Mouse (Mus musculus) neural tube, embryonic 13.5 days (tissue): Measurements from ENCODE around the gene Hadhb. TPM values are rescaled to one million over a fixed set of nuclear protein-coding genes. Genes with fewer than 3 reads are reported as not detected.

Source experiments
- ATAC-seq: fragments of 200-750 bp; cut with Nextera tagmentation; 2 replicates; pipeline ENCODE4 v1.8.0; 2017; ENCODE audit warnings: low read depth, mild to moderate bottlenecking, moderate TSS enrichment, moderate library complexity
- H3K27ac ChIP-seq: fragments of 300-500 bp; sonication (generic); replicated peaks from 2 replicates; pipeline ENCODE4 v1.5.1; 2015; ENCODE audit warnings: moderate library complexity, mild to moderate bottlenecking, inconsistent platforms
- H3K27me3 ChIP-seq: fragments of 300-500 bp; sonication (generic); 2 replicates; pipeline ENCODE4 v1.6.1; 2015; ENCODE audit warnings: mild to moderate bottlenecking, inconsistent platforms
- H3K36me3 ChIP-seq: fragments of 300-500 bp; sonication (generic); 2 replicates; pipeline ENCODE4 v1.6.1; 2015; ENCODE audit warnings: mild to moderate bottlenecking, inconsistent platforms
- H3K4me1 ChIP-seq: fragments of 300-500 bp; sonication (generic); replicated peaks from 2 replicates; pipeline ENCODE4 v1.6.1; 2015; ENCODE audit warnings: inconsistent platforms
- H3K4me2 ChIP-seq: fragments of 300-500 bp; sonication (generic); 2 replicates; pipeline ENCODE4 v1.6.1; 2015; ENCODE audit warnings: inconsistent platforms, mild to moderate bottlenecking, moderate library complexity
- H3K4me3 ChIP-seq: fragments of 300-500 bp; sonication (generic); 2 replicates; pipeline ENCODE4 v1.5.1; 2015; ENCODE audit warnings: mild to moderate bottlenecking, inconsistent platforms
- H3K9ac ChIP-seq: fragments of 300-500 bp; sonication (generic); 2 replicates; pipeline ENCODE4 v1.6.1; 2015; ENCODE audit warnings: moderate library complexity, mild to moderate bottlenecking, inconsistent platforms
- H3K9me3 ChIP-seq: fragments of 300-500 bp; sonication (generic); 2 replicates; pipeline ENCODE4 v1.6.1; 2016; ENCODE audit warnings: inconsistent platforms
- WGBS: fragments of 180-500 bp; shearing (Covaris S2); methylation state at CpG from one replicate; pipeline ENCODE4 v1.1.7; 2015; 5-methylcytosine and 5-hydroxymethylcytosine counted together
- polyA plus RNA-seq: library from polyadenylated mRNA; unstranded; fragments of >200 nt; fragmentation: Nextera tagmentation; extraction: Ambion mirVana; gene quantifications from 2 replicates; pipeline ENCODE4 v1.2.1, GENCODE M21; 2015

Hadhb gene
- polyA plus RNA-seq = 81.2 and 81.5 TPM in 2 replicates

GRCm38 (mm10) chr5:30154474-30155394, at the start of gene Hadhb, which contains the start of gene Hadha:
TSS of gene Hadhb (plus strand) at chr5:30155248.
TSS of gene Hadha (minus strand) at chr5:30155162.
- Histone ChIP-seq H3K9me3 (no peaks in the 10 kb centered on the region), H3K36me3 (no peaks in the 10 kb centered on the region), H3K9ac (peak within 1 kb of the TSS; percentile 76), H3K4me2 (peak within 1 kb of the TSS; percentile 90), H3K27me3 (no peaks in the 10 kb centered on the region), H3K4me1 (peaks cover 36% of the 10 kb centered on the region), H3K4me3 (peak within 1 kb of the TSS; percentile 59), H3K27ac (peak within 1 kb of the TSS; percentile 78)
- WGBS = under 1% methylated on average over 53 of the region's 53 CpGs
- ATAC-seq = peak; percentile 93

DNA sequence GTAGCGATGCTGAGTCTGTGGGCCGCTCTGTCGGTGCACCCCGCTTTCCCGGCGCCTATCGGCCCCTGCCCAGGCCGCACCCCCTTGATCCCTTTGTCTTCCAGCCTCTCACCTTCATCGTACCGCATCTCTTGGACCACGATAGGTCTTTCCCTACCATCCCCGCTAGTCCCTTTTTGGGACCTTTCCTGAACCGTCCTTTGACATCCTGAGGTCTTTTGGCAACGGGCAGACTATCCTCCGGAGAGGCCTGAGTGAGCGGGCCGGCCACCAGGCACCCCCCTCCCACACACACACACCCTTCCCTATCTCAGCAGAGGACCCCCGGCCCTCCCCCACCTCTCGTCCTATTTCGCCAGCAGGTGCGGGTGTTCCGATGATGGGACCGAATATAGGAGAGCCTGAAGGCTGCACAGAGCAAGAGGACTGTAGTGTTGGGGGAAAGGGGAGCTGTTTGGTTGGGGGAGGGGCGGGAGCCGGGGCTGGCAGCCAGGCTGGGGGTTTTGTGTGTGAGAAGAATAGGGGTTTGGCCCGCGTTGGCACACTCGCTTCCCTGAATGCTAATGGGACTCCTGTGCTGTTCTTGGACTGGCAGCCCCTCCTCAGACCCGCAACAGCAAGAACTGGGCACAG, 49.3 kb upstream of the Hadhb start, which contains the start of gene 3110082J24Rik:
Gene 3110082J24Rik, minus strand, starts transcription at position 419 of the 633 bp plus-strand sequence.
- peak within 1 kb of the TSS; percentile 91 for H3K4me2 ChIP-seq
- peaks cover 63% of the 10 kb centered on the region for H3K4me1 ChIP-seq
- H3K27ac ChIP-seq = peak within 1 kb of the TSS; percentile 93
- H3K27me3 ChIP-seq = peaks cover 12% of the 10 kb centered on the region
- ATAC-seq = peak; percentile 38
- H3K4me3 ChIP-seq = peak within 1 kb of the TSS; percentile 73
- no peaks in the 10 kb centered on the region for H3K36me3 ChIP-seq
- peak within 1 kb of the TSS; percentile 86 for H3K9ac ChIP-seq
- H3K9me3 ChIP-seq = no peaks in the 10 kb centered on the region
- WGBS = 2% methylated on average over 29 of the region's 29 CpGs

GRCm38 (mm10) chr5:30106756-30107155, 48.3 kb upstream of the Hadhb start:
- ATAC-seq = peak; percentile 0; the same call in 1 of the 2 replicates
- Histone ChIP-seq H3K36me3 (no peaks in the 10 kb centered on the region), H3K4me1 (peaks cover 73% of the 10 kb centered on the region), H3K27me3 (peaks cover 15% of the 10 kb centered on the region), H3K27ac (peak overlapping the region; percentile 93), H3K9me3 (no peaks in the 10 kb centered on the region), H3K4me2 (peak overlapping the region; percentile 91), H3K9ac (peak overlapping the region; percentile 86), H3K4me3 (peak overlapping the region; percentile 73)
- WGBS = 3% methylated on average over 2 of the region's 2 CpGs

GRCm38 (mm10) chr5:30107186-30107585, 47.9 kb upstream of the Hadhb start:
- 0% methylated on average over 7 of the region's 7 CpGs for WGBS
- H3K4me1 ChIP-seq = peaks cover 77% of the 10 kb centered on the region
- H3K4me2 ChIP-seq = peak overlapping the region; percentile 91

DNA sequence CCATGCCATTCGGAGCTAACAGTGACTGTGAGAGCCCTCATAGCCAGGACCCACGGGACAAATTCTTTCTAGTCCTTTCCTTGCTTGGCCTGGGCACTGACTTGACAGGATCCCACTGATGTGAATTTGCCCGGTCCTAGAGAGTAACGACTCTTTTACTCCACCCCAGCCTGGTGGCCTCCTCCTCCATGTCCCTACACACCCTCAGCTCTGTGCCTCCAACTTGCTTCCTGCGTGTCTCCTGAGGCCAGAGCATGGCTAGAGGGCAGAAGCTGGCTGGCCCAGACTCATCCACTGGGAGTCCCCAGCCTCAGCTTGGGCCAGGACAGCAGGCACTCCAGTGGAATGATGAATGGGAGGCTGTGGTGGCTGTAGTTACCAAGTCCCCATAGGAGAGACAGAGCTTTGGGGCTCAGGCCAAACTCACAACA, 47.4 kb upstream of the Hadhb start:
- Histone ChIP-seq H3K9ac (peak overlapping the region; percentile 86), H3K27me3 (peaks cover 23% of the 10 kb centered on the region), H3K36me3 (peaks cover 4% of the 10 kb centered on the region; the same call in 1 of the 2 replicates), H3K4me1 (peaks cover 78% of the 10 kb centered on the region), H3K27ac (peak overlapping the region; percentile 93), H3K9me3 (no peaks in the 10 kb centered on the region), H3K4me2 (peak overlapping the region; percentile 91), H3K4me3 (peak overlapping the region; percentile 73)
- 2% methylated on average over 5 of the region's 5 CpGs for WGBS
- peak; percentile 21 for ATAC-seq

More at GRCm38 (mm10) chr5:30107186-30107585, 47.9 kb upstream of the Hadhb start:
- peak; percentile 51 for ATAC-seq
- Histone ChIP-seq H3K4me3 (peak overlapping the region; percentile 73), H3K27ac (peak overlapping the region; percentile 93), H3K9ac (peak overlapping the region; percentile 86), H3K27me3 (peaks cover 19% of the 10 kb centered on the region), H3K36me3 (no peaks in the 10 kb centered on the region; the same call in 1 of the 2 replicates), H3K9me3 (no peaks in the 10 kb centered on the region)

DNA sequence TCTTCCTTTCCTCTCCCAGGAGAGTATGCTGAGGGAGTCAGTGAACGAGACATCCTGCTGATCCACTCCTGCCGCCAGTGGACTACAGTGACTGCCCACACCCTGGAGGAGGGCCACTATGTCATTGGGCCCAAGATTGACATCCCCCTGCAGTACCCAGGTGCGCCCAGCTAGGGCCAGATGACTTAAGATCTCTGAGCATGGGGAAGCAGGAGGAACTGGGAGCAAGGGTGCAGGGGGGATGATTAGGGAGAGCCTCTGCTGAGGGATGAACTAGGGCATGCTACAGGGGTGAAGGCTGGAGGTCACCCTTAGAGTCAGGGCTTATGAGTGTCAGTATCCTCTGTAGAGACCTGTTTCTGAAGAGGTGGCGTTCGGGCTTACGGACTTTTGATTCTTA, 46.8 kb upstream of the Hadhb start:
- Histone ChIP-seq H3K9me3 (no peaks in the 10 kb centered on the region), H3K27me3 (peaks cover 27% of the 10 kb centered on the region), H3K4me1 (peaks cover 78% of the 10 kb centered on the region), H3K4me2 (peak overlapping the region; percentile 91), H3K9ac (peak overlapping the region; percentile 86), H3K4me3 (peak overlapping the region; percentile 73), H3K36me3 (peaks cover 8% of the 10 kb centered on the region; the same call in 1 of the 2 replicates), H3K27ac (peak overlapping the region; percentile 93)
- WGBS = 60% methylated on average over 6 of the region's 6 CpGs
- ATAC-seq = no peak

DNA sequence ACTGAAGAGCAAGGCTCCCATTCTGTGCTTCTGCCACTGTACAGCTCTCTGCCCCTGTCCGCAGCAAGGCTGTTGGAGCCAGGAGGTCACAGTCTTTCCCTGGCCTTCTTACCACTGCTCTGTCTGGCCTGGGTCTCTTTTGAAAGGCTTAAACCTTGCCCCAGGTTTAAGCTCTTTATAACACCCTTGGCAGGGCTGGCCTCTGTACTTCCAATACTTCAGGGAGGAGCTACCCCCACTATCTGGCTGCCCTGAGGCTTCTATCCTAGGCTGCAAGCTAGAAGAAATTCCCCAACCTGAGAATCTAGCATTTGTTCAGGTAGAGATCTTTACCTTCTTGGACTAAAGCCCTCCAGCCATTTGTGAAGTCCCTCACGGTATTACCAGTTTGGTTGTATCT, 45.1 kb upstream of the Hadhb start:
- Histone ChIP-seq H3K9ac (peak overlapping the region; percentile 57; the same call in 1 of the 2 replicates), H3K4me1 (peaks cover 88% of the 10 kb centered on the region), H3K36me3 (peaks cover 8% of the 10 kb centered on the region; the same call in 1 of the 2 replicates), H3K27ac (peak overlapping the region; percentile 77), H3K4me3 (no peak overlapping the region), H3K4me2 (peak overlapping the region; percentile 48), H3K9me3 (no peaks in the 10 kb centered on the region), H3K27me3 (peaks cover 27% of the 10 kb centered on the region)
- ATAC-seq = no peak
- 38% methylated on average over 2 of the region's 2 CpGs for WGBS

- peak overlapping the region; percentile 18; the same call in 1 of the 2 replicates for H3K4me3 ChIP-seq
- 4% methylated on average over 22 of the region's 22 CpGs for WGBS
- peaks cover 83% of the 10 kb centered on the region for H3K4me1 ChIP-seq
- H3K4me2 ChIP-seq = peak overlapping the region; percentile 48
- H3K9me3 ChIP-seq = no peaks in the 10 kb centered on the region
- peaks cover 29% of the 10 kb centered on the region for H3K27me3 ChIP-seq
- peaks cover 8% of the 10 kb centered on the region; the same call in 1 of the 2 replicates for H3K36me3 ChIP-seq
- peak overlapping the region; percentile 57 for H3K9ac ChIP-seq
- ATAC-seq = no peak
- peak overlapping the region; percentile 77 for H3K27ac ChIP-seq
These were observed 44.5 kb upstream of the Hadhb start for GRCm38 (mm10) chr5:30110371-30111060.

DNA sequence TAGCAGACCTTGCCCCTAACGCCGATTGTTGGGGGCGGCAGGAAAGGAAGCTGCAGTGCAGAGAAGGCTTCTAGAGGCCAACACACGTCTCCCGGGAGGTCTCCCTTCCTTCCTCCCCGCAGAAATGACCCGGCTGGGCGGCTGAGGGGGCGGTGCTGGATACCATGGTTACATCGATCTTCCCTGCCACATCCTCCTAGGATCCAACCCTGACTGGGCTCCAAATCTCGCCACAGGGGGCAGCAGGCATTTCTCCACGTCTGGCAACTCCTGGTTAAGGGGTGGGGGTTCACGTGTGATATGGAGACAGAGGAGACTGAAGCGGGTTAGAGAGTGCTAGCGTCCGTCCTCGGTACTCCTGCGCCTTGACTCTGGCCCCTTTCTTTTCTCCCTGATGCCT, 43.9 kb upstream of the Hadhb start:
- H3K9me3 ChIP-seq = no peaks in the 10 kb centered on the region
- peak overlapping the region; percentile 48 for H3K4me2 ChIP-seq
- WGBS = 2% methylated on average over 18 of the region's 18 CpGs
- peak overlapping the region; percentile 18; the same call in 1 of the 2 replicates for H3K4me3 ChIP-seq
- peak overlapping the region; percentile 77 for H3K27ac ChIP-seq
- H3K36me3 ChIP-seq = peaks cover 10% of the 10 kb centered on the region
- peaks cover 33% of the 10 kb centered on the region for H3K27me3 ChIP-seq
- peak; percentile 16; the same call in 1 of the 2 replicates for ATAC-seq
- peaks cover 77% of the 10 kb centered on the region for H3K4me1 ChIP-seq
- peak overlapping the region; percentile 57 for H3K9ac ChIP-seq

- H3K9me3 ChIP-seq = no peaks in the 10 kb centered on the region
- H3K4me1 ChIP-seq = peaks cover 70% of the 10 kb centered on the region
- H3K4me3 ChIP-seq = 0 out of 2 replicates have a peak overlapping the region, but pooled peaks have one; percentile 18
- peaks cover 16% of the 10 kb centered on the region for H3K36me3 ChIP-seq
- peak overlapping the region; percentile 48 for H3K4me2 ChIP-seq
- H3K27me3 ChIP-seq = peaks cover 33% of the 10 kb centered on the region
- 0 out of 2 replicates have a peak overlapping the region, but pooled peaks have one; percentile 33 for H3K27ac ChIP-seq
- WGBS = 61% methylated on average over 3 of the region's 3 CpGs
- H3K9ac ChIP-seq = peak overlapping the region; percentile 57; the same call in 1 of the 2 replicates
- ATAC-seq = no peak
These were observed 43.3 kb upstream of the Hadhb start for GRCm38 (mm10) chr5:30111771-30112170.

DNA sequence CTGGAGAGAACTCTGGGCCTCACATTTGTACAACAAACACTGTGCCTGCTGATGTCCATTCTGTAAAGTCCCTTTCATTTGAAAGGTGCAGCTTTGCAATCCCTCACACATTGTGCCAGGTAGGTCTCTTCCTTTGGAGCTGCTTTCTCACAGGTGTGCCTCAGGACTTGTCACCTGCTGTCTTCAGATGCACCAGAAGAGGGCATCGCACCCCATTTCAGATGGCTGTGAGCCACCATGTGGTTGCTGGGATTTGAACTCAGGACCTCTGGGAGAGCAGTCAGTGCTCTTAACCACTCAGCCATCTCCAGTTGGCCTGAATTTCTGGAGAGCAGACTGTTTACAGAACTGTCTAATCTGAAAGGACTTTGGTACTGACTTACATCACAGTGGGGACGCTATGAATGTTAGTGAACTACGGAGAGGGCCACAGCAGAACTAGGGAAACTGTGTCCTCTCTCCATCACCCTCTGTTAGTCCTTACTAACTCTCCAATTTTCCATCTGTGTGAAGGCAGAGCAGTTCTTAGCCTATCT, 42.4 kb upstream of the Hadhb start:
- Histone ChIP-seq H3K9ac (no peak overlapping the region), H3K4me1 (peaks cover 62% of the 10 kb centered on the region), H3K4me3 (no peak overlapping the region), H3K9me3 (no peaks in the 10 kb centered on the region), H3K4me2 (no peak overlapping the region), H3K27me3 (peaks cover 33% of the 10 kb centered on the region), H3K27ac (no peak overlapping the region), H3K36me3 (peaks cover 24% of the 10 kb centered on the region)
- no peak for ATAC-seq
- WGBS = 80% methylated on average over 3 of the region's 3 CpGs
